Mouse (Mus musculus) retina, postnatal 1 day (tissue): ENCODE data around the gene Elp5.
"Not testable (repeated sequence)": the region's sequence is repeated elsewhere in the genome, so short reads cannot be mapped to it uniquely, and the experiment has no call there.

ENCODE experiments used
- DNase-seq: peaks from one replicate; pipeline ENCODE4 v3.0.0-alpha.2; 2012

The Elp5 gene

GRCm38 (mm10) chr11:69982225-69982624 is at the start of gene Elp5:
TSS of gene Elp5 (minus strand) at chr11:69982517.
- DNase-seq: no peak

GRCm38 (mm10) chr11:70031321-70031670 is 49.0 kb upstream of the Elp5 start:
- DNase-seq: no peak

GRCm38 (mm10) chr11:70030651-70031320 is 48.5 kb upstream of the Elp5 start:
- no peak for DNase-seq

- DNase-seq: no peak
Measured at GRCm38 (mm10) chr11:70029829-70030550, 47.7 kb upstream of the Elp5 start.

- peak; percentile 97 for DNase-seq
Measured at GRCm38 (mm10) chr11:70029130-70029801, 46.9 kb upstream of the Elp5 start.

- DNase-seq: no peak
Measured at GRCm38 (mm10) chr11:70028401-70029129, 46.2 kb upstream of the Elp5 start.

GRCm38 (mm10) chr11:70027397-70027796 is 45.1 kb upstream of the Elp5 start:
- DNase-seq: peak; percentile 43

- DNase-seq: peak; percentile 82
Measured at GRCm38 (mm10) chr11:70026689-70027088, 44.4 kb upstream of the Elp5 start.

- no peak for DNase-seq
Measured at GRCm38 (mm10) chr11:70024151-70024514, 41.8 kb upstream of the Elp5 start.

- peak; percentile 69 for DNase-seq
Measured at GRCm38 (mm10) chr11:70023481-70024150, 41.3 kb upstream of the Elp5 start.

GRCm38 (mm10) chr11:70021264-70022132 is 39.2 kb upstream of the Elp5 start:
- DNase-seq: peak; percentile 100

- DNase-seq: peak; percentile 94
Measured at GRCm38 (mm10) chr11:70020731-70021263, 38.5 kb upstream of the Elp5 start.

- DNase-seq: no peak
Measured at GRCm38 (mm10) chr11:70020022-70020631, 37.8 kb upstream of the Elp5 start.

GRCm38 (mm10) chr11:70019495-70020021 is 37.2 kb upstream of the Elp5 start:
- DNase-seq: no peak

GRCm38 (mm10) chr11:70018131-70018990 is 36.0 kb upstream of the Elp5 start:
- peak; percentile 88 for DNase-seq

- no peak for DNase-seq
Measured at GRCm38 (mm10) chr11:70017199-70017767, 35.0 kb upstream of the Elp5 start.

- DNase-seq: no peak
Measured at GRCm38 (mm10) chr11:70016669-70017068, 34.4 kb upstream of the Elp5 start, which contains the start of gene Dlg4. TSS of gene Dlg4 (plus strand) at chr11:70016942.

GRCm38 (mm10) chr11:70016177-70016576 is 33.9 kb upstream of the Elp5 start:
- not testable (repeated sequence) for DNase-seq

GRCm38 (mm10) chr11:70015677-70016076 is 33.4 kb upstream of the Elp5 start:
- no peak for DNase-seq
